Mouse (Mus musculus): ENCODE measurements around the gene Gm5737.

Gm5737 gene

GRCm38 (mm10) chr7:120811834-120812415, at the start of gene Gm5737:
Gene Gm5737 (plus strand): TSS chr7:120812365.
- in situ Hi-C loops (cut with MboI; ENCODE audit: low pct_unique_long_range_greater_than_20kb in 1 of 2, low sequenced_read_pairs in 2 of 2, unreplicated experiment in 1 of 2): no loop called here

DNA sequence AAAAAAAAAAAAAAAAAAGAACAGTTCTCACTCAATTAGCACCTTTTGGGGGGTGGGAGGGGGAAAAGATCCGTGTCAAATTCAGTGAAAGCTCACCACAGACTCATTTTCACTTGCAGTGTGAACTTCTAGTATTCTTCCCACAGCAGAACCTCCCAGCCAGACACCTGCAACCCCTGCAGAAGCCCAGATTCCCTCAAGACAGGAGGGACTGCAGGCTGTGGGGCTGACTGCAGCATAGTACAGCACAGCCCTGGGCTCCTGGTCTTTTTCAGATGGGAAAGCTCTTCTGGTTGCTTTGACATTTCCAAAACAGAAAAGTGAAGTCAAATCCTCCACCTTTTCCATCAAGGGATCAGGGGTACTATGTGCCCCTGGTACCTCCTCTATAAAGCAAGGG, 44.8 kb upstream of the Gm5737 start:
- in situ Hi-C loops (cut with MboI; ENCODE audit: low pct_unique_long_range_greater_than_20kb in 1 of 2, low sequenced_read_pairs in 2 of 2, unreplicated experiment in 1 of 2): no loop called here

GRCm38 (mm10) chr7:120771389-120771788, 40.8 kb upstream of the Gm5737 start:
- in situ Hi-C loops (cut with MboI; ENCODE audit: low pct_unique_long_range_greater_than_20kb in 1 of 2, low sequenced_read_pairs in 2 of 2, unreplicated experiment in 1 of 2): no loop called here

DNA sequence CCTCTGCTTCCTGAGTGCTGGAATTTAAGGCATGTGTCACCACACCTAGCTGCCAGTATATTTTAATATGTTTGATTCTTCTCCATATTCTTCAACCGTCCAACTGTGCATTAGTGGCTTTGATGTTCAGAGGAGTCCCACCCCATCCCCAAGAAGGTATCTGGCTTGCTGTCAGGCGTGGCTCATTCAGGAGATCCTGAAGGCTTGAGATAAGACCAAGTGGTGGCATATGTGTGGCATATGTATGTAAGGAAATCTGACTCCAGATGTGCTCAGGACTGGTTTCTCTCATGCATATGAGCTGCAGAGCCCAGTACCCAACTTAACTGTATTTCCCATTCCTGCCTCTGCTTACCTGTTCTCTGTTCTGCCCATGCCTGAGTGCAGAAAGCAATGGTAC, 34.2 kb upstream of the Gm5737 start:
- in situ Hi-C loops (cut with MboI; ENCODE audit: low pct_unique_long_range_greater_than_20kb in 1 of 2, low sequenced_read_pairs in 2 of 2, unreplicated experiment in 1 of 2): no loop called here

DNA sequence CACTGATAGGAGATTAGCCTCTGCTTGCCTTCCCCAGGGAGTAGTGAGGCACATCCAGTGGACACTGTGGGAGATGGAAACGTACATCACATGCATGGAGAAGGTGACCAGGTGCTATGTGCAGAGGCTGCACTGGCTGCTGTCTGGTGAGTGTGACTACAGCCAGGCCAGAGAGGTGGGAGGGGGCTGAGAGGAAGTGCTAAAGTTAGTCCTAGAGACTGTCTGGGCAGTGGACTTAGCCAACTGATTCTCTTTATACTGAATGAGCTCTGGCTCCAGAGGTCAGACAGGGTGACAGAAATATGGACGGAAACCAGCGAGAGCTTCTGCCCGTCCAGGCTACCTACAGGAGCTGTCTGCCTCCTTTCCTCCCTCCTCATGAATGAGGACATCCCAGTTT, 16.6 kb upstream of the Gm5737 start:
- in situ Hi-C loops (cut with MboI; ENCODE audit: low pct_unique_long_range_greater_than_20kb in 1 of 2, low sequenced_read_pairs in 2 of 2, unreplicated experiment in 1 of 2): no loop called here

DNA sequence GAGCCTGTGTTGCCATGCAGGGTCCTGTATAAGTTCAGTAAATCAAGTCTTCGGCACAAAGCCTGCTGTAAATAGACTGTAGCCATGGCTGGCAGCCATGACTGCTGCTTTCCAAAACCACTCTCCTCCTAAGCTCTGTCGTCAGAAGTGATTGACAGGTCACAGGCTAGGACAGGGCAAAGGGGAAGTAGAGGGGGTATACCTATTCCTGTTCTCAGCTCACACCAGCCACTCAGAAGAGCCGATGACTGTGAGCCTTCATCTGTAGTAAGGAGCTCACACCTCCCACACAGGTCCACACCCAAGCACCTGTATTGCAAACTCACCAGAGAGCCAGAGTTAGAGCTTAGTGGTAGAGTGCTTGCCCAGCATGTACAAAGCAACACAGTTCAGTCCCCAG, 15.8 kb upstream of the Gm5737 start:
- in situ Hi-C loops (cut with MboI; ENCODE audit: low pct_unique_long_range_greater_than_20kb in 1 of 2, low sequenced_read_pairs in 2 of 2, unreplicated experiment in 1 of 2): no loop called here

DNA sequence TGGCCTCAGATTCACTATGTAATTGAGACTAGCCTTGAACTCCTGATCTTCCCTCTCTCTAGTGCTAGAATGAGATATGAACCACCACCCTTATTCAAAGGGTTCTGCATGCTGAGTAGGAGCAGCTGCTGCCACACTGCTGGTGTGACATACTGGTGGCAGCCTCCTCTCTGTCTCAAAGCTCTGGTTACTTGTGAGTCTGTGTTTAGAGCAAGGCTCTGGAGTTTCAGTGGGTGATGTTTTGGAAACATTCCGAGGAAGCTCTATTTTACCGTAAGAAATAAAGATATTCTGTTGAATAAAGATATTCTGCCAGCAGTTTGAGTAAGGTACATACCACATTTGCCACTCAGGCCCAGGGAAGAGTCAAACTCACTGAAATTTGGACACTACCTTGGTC, 8.9 kb upstream of the Gm5737 start:
- in situ Hi-C loops (cut with MboI; ENCODE audit: low pct_unique_long_range_greater_than_20kb in 1 of 2, low sequenced_read_pairs in 2 of 2, unreplicated experiment in 1 of 2): no loop called here

GRCm38 (mm10) chr7:120809705-120810104, 2.5 kb upstream of the Gm5737 start:
- in situ Hi-C loops (cut with MboI; ENCODE audit: low pct_unique_long_range_greater_than_20kb in 1 of 2, low sequenced_read_pairs in 2 of 2, unreplicated experiment in 1 of 2): no loop called here

- in situ Hi-C loops (cut with MboI; ENCODE audit: low pct_unique_long_range_greater_than_20kb in 1 of 2, low sequenced_read_pairs in 2 of 2, unreplicated experiment in 1 of 2): no loop called here
Measured at GRCm38 (mm10) chr7:120817552-120817951, 5.4 kb downstream of the Gm5737 start.

DNA sequence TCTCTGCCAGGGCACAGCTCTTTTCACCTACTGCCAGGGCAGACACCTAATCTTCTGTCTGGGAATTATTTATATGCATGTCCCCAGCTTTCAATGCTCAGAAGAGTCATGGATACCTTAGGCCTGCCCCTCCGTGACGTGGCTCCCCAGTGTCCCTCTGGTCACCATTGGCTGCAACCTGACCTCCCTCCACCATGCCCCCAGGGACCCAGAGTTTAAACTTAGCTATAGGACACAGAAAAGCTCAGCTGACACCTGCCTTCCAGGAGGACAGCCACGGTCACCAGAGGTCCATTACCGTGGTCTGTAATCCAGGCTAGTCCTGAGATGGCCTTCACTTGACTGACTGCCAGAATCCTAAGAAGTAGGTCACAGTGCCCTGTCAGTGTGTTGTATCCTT, 7.2 kb downstream of the Gm5737 start:
- in situ Hi-C loops (cut with MboI; ENCODE audit: low pct_unique_long_range_greater_than_20kb in 1 of 2, low sequenced_read_pairs in 2 of 2, unreplicated experiment in 1 of 2): no loop called here

DNA sequence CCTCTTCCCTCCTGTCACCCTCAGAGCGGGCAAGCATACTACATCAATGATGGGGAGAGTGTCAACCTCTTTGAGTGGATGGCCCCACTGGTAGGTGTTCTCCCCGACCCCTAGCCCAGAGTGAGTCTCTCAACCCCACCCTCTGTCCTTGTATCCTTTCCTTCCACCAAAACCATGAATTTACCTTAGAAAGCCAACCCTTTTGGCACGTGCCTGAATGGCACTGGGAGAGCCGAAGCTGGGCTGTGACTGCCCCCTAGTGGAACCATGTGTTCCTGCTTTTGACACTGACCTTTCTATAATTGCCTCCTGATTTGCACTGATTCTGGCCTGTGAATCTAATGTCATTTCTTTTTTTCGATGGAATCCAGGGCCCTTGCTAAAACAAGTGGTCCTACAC, 11.1 kb downstream of the Gm5737 start:
- in situ Hi-C loops (cut with MboI; ENCODE audit: low pct_unique_long_range_greater_than_20kb in 1 of 2, low sequenced_read_pairs in 2 of 2, unreplicated experiment in 1 of 2): loop anchor here (5.0 kb wide), 1 partner anchor 151 kb away; the partner anchor contains the start of gene Pdzd9 (in 2 of the 2)

DNA sequence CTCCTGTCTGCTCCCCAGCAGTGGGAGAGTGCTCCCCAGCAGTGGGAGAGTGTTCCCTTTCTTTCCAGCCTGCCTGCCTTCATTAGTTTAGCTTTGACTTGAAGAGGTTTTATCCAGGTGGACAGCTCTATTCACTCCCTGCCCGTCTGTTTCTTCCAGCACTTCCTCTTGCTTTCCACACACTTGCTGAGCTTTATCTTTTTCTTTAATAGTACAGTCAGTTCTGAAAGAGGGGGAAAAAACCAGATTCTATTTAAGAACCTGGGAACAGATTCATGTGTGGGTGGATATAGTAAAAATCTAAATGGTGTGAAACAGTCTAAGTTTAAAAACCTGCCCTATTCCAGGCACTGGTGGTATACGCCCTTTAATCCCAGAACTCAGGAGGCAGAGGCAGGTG, 12.9 kb downstream of the Gm5737 start:
- in situ Hi-C loops (cut with MboI; ENCODE audit: low pct_unique_long_range_greater_than_20kb in 1 of 2, low sequenced_read_pairs in 2 of 2, unreplicated experiment in 1 of 2): loop anchor here in 1 of 2 experiments (25.0 kb wide), 1 partner anchor 287 kb away; no protein-coding TSS in a partner anchor

DNA sequence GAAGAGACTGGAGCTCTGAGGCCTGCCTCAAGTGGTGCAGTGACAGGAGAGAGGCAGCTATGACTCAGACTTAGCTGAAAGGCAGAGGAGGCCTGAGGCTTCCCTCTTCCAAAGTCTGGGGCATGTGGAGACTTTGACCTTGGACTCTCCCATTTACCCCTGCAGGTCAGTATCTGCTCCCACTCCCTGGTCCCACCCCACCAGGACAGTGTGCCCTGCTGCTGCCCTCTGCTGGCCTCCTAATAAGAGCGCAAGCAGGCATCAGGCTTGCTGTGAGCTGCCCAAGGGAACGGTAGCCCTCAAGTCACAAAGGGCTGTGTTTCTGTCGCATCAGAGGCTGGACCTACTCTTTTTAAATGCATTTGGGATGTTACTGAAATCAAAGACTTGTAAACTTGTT, 14.2 kb downstream of the Gm5737 start:
- in situ Hi-C loops (cut with MboI; ENCODE audit: low pct_unique_long_range_greater_than_20kb in 1 of 2, low sequenced_read_pairs in 2 of 2, unreplicated experiment in 1 of 2): loop anchor here in 1 of 2 experiments (25.0 kb wide), 1 partner anchor 286 kb away; no protein-coding TSS in a partner anchor

DNA sequence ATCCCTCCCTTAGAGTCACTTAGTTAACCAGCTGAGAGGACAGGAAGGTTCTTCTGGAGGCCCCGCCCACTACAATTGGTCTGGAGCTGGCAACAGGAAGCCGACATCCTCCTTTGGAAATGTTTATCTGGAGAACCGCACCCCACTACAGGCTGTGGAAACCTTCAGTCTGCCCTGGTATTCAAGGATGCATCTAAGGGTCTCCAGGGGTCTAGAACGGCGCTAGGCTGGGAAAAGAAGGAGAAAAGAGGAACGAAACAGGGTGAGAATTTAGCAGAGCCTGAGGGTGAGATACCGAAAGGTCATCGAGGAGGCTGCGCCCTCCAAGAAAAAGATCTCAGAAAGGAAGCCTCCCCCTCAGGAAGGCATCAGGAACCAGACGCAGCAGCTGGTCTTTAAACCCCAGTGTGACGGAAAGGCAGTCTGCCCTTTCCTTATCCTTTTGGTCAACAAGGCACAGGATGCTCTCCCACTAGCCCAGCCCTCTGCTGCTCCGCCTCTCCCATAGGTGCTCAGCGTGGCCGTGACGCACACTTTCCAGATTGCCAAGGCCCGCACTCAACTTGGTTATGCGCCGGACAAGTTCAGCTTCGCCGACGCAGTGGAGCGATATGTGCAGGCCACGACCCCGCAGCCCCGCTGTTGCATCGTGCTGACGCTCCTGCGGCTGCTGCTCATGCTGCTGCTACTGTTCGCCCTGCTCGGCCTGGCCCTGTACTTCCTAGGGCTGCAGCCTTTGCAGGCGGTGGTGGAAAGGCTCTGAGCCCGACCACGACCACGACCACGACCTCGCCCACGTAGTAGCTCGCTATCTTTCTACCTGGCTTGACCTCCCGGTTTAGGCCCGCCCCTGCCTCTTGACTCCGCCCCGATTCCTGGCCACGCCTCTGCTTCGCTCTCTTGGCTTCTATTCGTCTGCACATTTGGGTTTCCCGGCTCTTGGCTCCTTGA, 18.5 kb downstream of the Gm5737 start:
- in situ Hi-C loops (cut with MboI; ENCODE audit: low pct_unique_long_range_greater_than_20kb in 1 of 2, low sequenced_read_pairs in 2 of 2, unreplicated experiment in 1 of 2): loop anchor here in 1 of 2 experiments (25.0 kb wide), 1 partner anchor 282 kb away; no protein-coding TSS in a partner anchor

DNA sequence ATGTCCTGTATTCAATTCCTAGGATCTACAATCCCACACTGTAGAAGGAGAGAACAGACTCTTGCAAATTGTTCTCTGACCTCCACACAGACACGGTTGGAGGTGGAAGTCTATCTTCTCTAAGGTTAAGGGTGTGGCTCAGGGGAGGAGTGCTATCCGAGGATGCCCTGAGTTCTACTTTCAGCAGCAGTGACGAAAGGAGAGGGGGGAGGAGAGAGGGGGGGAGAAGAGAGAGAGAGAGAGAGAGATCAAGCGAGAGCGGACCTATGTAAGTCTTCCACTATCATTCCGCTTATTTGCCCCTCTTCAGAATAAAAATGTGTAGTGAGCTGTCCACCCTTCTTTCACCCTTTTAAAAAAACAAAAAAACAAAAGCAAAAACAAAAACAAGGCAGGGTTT, 22.3 kb downstream of the Gm5737 start:
- in situ Hi-C loops (cut with MboI; ENCODE audit: low pct_unique_long_range_greater_than_20kb in 1 of 2, low sequenced_read_pairs in 2 of 2, unreplicated experiment in 1 of 2): loop anchor here in 1 of 2 experiments (25.0 kb wide), 1 partner anchor 278 kb away; no protein-coding TSS in a partner anchor

- in situ Hi-C loops (cut with MboI; ENCODE audit: low pct_unique_long_range_greater_than_20kb in 1 of 2, low sequenced_read_pairs in 2 of 2, unreplicated experiment in 1 of 2): loop anchor here (5.0 to 25.0 kb wide), 2 partner anchors 77 to 277 kb away; no protein-coding TSS in a partner anchor
Measured at GRCm38 (mm10) chr7:120834863-120835372, 22.8 kb downstream of the Gm5737 start.

DNA sequence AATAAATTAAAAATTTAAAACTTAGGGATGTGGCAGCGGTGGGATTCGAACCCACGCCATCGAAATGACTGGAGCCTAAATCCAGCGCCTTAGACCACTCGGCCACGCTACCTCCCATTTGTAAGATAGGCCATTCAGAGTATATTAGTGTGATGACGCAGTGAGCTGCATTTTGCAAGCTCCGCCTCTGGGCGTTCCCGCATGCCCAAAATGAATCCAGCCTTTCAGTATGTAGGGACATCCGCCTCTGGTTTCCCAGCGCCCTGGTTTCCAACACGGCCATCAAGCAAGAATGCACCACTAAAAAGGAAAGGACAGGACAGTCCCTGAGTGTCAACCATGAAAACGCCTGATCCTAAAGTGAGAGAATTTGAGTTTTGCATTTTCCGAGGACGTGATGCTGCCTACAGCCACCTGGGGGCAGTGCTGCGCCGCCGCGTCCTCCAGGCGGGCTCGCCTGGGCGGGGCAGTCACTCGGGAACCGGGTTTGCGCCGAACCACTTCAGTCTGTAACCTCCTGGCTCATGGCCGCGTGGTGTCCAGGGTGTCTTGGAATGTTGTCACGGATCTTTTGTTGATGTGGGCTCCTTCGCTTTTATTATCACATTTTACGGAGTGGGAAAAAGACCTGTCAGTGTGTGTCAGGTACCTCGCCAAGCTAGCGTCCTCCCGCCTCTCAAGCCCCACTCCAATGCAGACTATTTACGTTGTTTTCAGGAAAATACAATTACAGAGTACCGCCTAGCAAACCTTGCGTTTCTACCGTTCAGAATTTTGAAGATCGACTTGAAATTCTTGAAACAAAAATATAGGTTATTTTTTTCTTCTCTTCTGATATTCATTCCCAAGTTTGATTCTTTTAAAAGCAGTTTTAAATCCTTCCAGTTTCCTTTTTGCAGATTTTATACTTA, 23.5 kb downstream of the Gm5737 start:
- in situ Hi-C loops (cut with MboI; ENCODE audit: low pct_unique_long_range_greater_than_20kb in 1 of 2, low sequenced_read_pairs in 2 of 2, unreplicated experiment in 1 of 2): loop anchor here (5.0 to 25.0 kb wide), 2 partner anchors 77 to 277 kb away; no protein-coding TSS in a partner anchor

GRCm38 (mm10) chr7:120836361-120836760, 24.2 kb downstream of the Gm5737 start:
- in situ Hi-C loops (cut with MboI; ENCODE audit: low pct_unique_long_range_greater_than_20kb in 1 of 2, low sequenced_read_pairs in 2 of 2, unreplicated experiment in 1 of 2): loop anchor here (5.0 to 25.0 kb wide), 2 partner anchors 76 to 276 kb away; no protein-coding TSS in a partner anchor
